Mouse (Mus musculus) embryonic facial prominence, embryonic 10.5 days (tissue): ENCODE data around the gene Sdsl. TPM values are rescaled to one million over a fixed set of nuclear protein-coding genes. Genes with fewer than 3 reads are reported as not detected.

ENCODE experiments used
- DNase-seq: peaks from one replicate; pipeline ENCODE4 v3.0.0-alpha.2; 2017; ENCODE audit warnings: low spot score
- H3K27ac ChIP-seq: fragments of 300-500 bp; sonication (generic); replicated peaks from 2 replicates; pipeline ENCODE4 v1.5.1; 2016; ENCODE audit warnings: mild to moderate bottlenecking
- H3K27me3 ChIP-seq: fragments of 300-500 bp; sonication (generic); replicated peaks from 2 replicates; pipeline ENCODE4 v1.6.1; 2016; ENCODE audit warnings: low read depth, mild to moderate bottlenecking; ENCODE audit not compliant: poor library complexity, severe bottlenecking
- H3K36me3 ChIP-seq: fragments of 300-500 bp; sonication (generic); replicated peaks from 2 replicates; pipeline ENCODE4 v1.6.1; 2016; ENCODE audit warnings: mild to moderate bottlenecking, moderate library complexity
- H3K4me1 ChIP-seq: fragments of 300-500 bp; sonication (generic); 2 replicates; pipeline ENCODE4 v1.6.1; 2016
- H3K4me3 ChIP-seq: fragments of 300-500 bp; sonication (generic); 2 replicates; pipeline ENCODE4 v1.5.1; 2016; ENCODE audit warnings: mild to moderate bottlenecking, moderate library complexity
- H3K9me3 ChIP-seq: fragments of 300-500 bp; sonication (generic); 2 replicates; pipeline ENCODE4 v1.6.1; 2016; ENCODE audit warnings: mild to moderate bottlenecking
- WGBS: fragments of 180-500 bp; shearing (Covaris S2); methylation state at CpG from one replicate; pipeline ENCODE4 v1.1.7; 2016; 5-methylcytosine and 5-hydroxymethylcytosine counted together
- polyA plus RNA-seq: library from polyadenylated mRNA; unstranded; fragments of >200 nt; fragmentation: Nextera tagmentation; extraction: Ambion mirVana; gene quantifications from 2 replicates; pipeline ENCODE4 v1.2.1, GENCODE M21; 2016

The Sdsl gene
- polyA plus RNA-seq, 1 experiment from 2014 or later = 7.1 TPM

- H3K9me3 ChIP-seq = peaks cover 6% of the 10 kb centered on the region; the same call in 1 of the 2 replicates
- peaks cover 16% of the 10 kb centered on the region for H3K4me1 ChIP-seq
- peak overlapping the region; percentile 46; the same call in 1 of the 2 replicates for H3K4me3 ChIP-seq
- DNase-seq = no peak
- WGBS = 79% methylated on average over 14 of the region's 14 CpGs
- peaks cover 73% of the 10 kb centered on the region for H3K27me3 ChIP-seq
- no peaks in the 10 kb centered on the region for H3K36me3 ChIP-seq
- H3K27ac ChIP-seq = no peak overlapping the region
Observed at GRCm38 (mm10) chr5:120408933-120409332, 63.7 kb downstream of the Sdsl start.

Other genes starting within 250 kb of the Sdsl start
- 3.1 and 4.7 TPM in 2 replicates for gene Lhx5, start 41.1 kb downstream of the Sdsl start, polyA plus RNA-seq
- not detected in 2 replicates for gene Sds, start 3.7 kb upstream of the Sdsl start, polyA plus RNA-seq
- 35.5 and 37.8 TPM in 2 replicates for gene Plbd2, start 30.8 kb upstream of the Sdsl start, polyA plus RNA-seq
- gene Slc8b1, start 38.4 kb upstream of the Sdsl start, polyA plus RNA-seq = 4.1 and 5.2 TPM in 2 replicates
- 11.9 and 12.3 TPM in 2 replicates for gene Tpcn1, start 115.9 kb upstream of the Sdsl start, polyA plus RNA-seq
- gene Iqcd, start 116.2 kb upstream of the Sdsl start, polyA plus RNA-seq = 0.65 and 0.81 TPM in 2 replicates
- gene Rita1, start 139.8 kb upstream of the Sdsl start, polyA plus RNA-seq = 19.4 and 20.1 TPM in 2 replicates
- gene Ddx54, start 139.9 kb upstream of the Sdsl start, polyA plus RNA-seq = 62.3 and 64.3 TPM in 2 replicates
- gene Cfap73, start 161.4 kb upstream of the Sdsl start, polyA plus RNA-seq = 0.27 TPM in 1 of 2 replicates, not detected in the other
- gene Rasal1, start 176.0 kb upstream of the Sdsl start, polyA plus RNA-seq = 0.07 and 0.14 TPM in 2 replicates
- gene Dtx1, start 239.1 kb upstream of the Sdsl start, polyA plus RNA-seq = 1.8 and 2.2 TPM in 2 replicates